Mouse (Mus musculus) C2C12 (cell line): Measurements from ENCODE around the gene Dglucy.

Source experiments
- CTCF ChIP-seq: IDR thresholded peaks from one replicate; pipeline ENCODE4 v1.5.1; 2011; ENCODE audit not compliant: control insufficient read depth, insufficient read depth, insufficient read length
- MYOD1 ChIP-seq: IDR thresholded peaks from one replicate; pipeline ENCODE4 v1.6.1; 2011; ENCODE audit warnings: low read depth; ENCODE audit not compliant: control insufficient read depth, insufficient read length

- TF ChIP-seq CTCF, result no peak
- no peak for TF ChIP-seq MYOD1
These were observed 97.1 kb downstream of the Dglucy start for GRCm38 (mm10) chr12:100875960-100876359.
